Mouse (Mus musculus) spleen, postnatal 4 days (tissue): Measurements from ENCODE around the gene Gls.
A peak's percentile ranks its signal among the peaks of the same experiment; 100 is the strongest.

ENCODE experiments used
- DNase-seq, 2 experiments: peaks; one replicate each; pipeline ENCODE4 v3.0.0; 2022; ENCODE audit warnings: low spot score in 2 of 2

Gene Gls

GRCm38 (mm10) chr1:52233143-52233713 lies at the start of gene Gls:
Gene Gls, minus strand, starts transcription at chr1:52233232.
- DNase-seq, result peak; percentile 96 to 98

DNA sequence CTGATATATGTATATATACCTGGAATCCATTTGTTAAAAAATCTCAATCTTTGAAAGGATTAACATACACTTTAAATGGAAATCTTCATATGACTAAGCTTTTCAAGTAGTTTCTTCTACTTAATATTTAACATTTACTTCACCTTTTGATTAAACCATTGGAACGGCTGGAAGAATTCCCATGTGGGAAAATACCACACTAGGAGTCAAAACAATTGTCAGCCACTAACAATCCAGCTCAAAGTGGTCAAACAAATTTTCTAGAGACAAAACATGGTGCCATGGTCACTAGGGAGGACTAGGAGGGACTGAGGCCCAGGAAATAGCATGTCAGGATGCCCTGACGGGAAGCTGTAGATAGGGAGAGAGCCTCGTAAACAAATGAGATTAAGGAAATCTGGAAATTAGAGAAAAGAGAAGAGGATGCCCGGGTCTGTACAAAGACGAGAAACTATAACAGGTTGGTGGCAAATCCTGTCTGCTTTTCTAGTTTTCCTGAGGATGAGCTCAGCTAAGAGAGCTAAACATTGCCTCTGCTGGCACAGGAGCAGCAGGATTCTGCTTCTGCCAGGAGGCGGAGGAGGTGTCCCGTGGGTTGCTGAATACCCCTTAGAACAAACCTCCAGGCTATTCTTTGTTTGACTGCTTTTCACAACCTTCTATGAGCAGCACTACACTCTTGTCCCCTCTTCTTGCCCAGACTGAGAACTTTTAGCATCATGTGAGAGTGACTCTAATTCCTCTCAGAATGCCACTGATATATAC lies 47.0 kb upstream of the Gls start:
- DNase-seq, result no peak

DNA sequence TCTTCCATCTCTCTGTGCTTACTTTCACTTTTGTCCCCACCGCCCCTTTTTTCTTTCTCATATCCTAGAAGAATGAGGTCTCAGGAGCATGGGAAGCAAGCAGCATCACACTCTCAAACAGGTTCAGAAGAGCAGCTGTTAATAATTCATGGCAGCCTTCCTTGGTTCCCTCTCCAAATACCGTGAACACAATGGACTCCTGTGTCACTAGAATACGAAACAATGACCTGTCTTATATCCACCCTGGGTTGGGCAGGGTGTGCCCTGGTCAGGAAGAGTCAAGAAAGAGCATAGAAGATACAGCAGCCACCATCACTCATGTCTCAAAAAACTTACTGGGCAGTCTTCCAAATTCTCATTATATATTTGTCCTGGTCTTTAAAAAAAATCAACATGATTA lies 46.3 kb upstream of the Gls start:
- DNase-seq, result no peak

DNA sequence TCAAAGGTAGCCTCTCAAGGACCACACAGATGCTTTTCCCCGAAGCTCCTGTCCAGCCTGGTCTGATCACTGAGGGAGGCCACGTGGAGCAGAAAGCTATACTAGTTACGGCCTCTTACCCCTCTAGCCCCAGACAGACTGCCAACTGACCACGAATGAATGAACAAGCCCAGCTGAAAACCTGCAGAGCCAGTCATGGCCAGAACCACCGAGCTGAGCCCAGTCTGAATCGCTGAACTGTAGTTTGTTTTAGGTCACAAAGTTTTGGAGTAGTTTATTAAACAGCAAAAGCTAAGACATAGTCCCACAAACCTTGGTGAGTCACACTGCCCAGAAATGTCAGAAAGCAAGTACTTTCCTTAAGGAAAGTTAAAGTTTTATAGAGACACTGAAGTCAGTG lies 45.0 kb upstream of the Gls start:
- no peak for DNase-seq

DNA sequence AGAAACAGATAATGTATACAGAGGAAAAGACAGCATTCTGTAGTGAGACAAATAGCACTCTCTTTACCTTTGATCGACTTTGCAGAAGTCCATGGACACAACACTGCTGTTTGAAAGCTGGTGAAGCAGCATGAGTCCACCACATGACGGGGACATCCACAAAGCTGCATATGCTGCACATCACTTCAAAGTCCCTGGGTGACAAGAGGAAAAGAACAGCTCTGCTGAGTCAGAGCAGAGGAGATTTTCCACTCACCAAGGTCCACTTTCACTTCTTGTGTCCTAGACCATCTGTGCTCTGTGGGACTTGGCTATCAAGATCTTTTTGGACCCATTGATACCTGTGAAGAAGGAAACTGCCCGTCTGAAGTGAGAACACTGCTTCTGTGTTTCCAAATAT lies 41.2 kb upstream of the Gls start:
- DNase-seq, result no peak

DNA sequence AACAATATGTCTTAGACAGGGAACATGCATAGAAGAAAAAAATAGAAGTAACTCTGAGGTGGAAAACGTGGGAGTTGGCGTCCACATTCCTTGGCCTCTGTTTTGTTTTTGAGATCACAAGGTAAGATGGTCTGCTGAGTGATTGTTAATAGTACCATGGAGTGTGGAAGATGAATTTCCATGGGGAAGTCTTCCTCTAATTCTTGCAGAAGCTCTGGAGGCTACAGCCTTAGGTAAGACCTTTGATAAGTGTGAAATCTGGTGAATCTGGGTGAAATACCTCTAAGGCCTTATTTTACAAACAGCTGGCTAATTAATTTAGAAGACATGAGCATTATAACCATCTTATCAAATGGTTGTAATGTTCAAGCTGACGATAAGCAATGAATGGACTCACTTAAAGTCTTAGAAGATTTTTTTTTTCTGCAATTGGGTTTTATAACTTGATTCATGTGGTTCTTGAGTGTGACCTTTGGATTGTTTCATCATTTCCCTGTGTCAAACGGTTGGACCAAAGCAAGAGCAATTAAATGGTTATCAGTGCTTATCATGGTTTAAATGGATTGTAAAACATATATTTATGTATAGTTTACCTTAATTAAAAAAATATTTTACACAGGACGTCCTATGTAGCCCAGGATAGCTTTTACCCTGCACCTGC lies 39.1 kb upstream of the Gls start:
- DNase-seq, result no peak

DNA sequence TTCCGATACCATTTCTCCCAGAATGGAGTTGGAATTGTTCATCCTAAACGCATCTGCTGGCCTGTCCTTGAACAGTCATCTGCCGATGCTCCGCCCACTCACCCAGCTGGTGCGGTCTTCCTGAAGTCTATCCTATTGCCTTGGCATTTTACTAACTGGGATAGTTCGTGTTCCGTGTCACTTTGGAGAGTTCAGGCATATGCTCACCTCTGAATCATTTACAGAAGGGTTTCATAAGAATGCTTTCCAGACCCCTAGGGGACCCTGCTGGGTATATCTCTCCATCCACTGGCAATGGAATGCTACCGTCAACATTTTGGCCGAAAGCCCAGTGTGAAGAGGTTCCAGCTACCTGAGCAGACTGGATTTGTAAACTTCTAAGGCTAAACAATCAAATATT lies 37.3 kb upstream of the Gls start:
- no peak for DNase-seq

GRCm38 (mm10) chr1:52269596-52269995 lies 36.6 kb upstream of the Gls start:
- no peak for DNase-seq

DNA sequence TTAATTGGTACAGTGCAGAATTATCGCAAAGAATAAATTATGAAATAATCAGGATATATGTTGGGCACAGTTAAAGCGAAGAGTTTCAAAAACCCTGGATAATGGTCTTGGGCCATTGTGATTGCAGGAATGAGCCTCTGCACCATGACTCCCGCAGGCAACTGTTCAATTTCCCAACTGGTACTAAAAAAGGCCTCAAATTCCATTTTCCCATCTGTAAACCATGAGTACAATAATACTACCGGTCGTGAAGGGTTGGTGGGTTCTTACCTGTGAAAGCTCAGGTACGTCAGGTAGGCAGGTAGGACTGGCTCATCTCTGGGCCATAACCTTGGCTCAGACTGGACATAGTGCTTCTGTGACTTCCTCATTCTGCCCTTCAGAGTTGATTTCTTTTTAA lies 35.0 kb upstream of the Gls start:
- DNase-seq, result no peak

DNA sequence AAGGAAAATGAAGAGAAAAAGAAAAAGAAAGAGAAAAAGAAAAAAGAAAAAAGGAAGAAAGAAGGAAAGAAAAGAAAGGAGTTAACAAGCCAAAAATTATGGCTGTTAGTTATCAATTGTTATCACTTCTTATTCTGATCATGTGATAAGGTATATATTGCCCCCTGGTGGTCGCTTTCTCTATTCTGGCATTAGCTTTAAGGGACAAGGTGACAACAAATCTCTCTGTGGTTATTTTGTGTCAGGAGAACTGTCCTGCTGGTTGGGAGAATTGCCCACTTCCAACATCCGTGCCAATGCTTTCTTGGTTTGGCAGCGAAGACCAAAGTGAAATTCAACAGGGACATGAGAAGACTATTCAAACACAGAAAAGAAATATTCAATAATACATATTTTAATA lies 34.6 kb upstream of the Gls start:
- DNase-seq, result peak; percentile 47 to 78

DNA sequence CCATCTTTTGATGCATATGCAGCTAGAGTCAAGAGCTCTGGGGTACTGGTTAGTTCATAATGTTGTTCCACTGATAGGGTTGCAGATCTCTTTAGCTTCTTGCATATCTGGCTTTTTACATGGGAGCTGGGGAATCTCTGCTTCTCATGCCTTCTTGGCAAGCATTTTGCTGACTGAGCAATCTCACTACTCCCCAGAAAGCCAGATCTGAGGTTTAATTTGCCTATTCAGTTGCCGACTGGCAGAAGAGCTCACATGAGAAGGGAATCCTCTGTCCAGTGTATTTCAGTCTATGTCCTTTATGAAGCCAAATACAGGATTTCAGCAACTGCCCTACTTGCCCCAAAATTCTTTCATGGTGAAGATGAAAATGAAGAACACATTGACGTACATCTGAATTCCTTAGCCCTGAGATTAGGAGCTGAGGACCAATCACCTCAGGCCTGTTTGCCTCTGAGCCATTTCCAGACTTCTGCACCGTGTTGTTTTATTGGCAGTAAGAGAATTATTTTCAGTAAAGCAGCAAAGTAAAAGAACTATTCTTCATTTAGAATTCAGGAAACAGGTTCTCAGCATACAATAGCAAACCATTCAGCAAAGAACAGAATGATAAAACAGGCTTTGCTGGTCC lies 33.0 kb upstream of the Gls start:
- no peak for DNase-seq

DNA sequence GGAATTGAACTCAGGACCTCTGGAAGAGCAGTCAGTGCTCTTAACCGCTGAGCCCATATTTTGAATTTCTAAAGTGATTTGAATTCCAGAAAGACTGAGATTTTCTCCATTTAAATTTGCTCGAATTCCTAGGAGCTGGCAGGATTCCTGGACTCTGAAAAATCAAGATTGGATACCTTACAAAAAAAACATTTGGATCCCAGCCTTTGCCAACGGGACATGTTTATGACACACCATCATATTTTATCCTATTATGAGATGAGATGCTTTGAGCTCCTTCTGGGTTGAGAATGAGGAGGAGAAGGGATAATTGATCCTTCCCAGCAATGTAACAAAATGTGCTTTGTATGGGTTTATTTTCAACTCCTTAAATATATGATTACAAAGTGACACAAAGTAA lies 31.3 kb upstream of the Gls start:
- no peak for DNase-seq

- DNase-seq, result no peak
These were observed 27.5 kb upstream of the Gls start for GRCm38 (mm10) chr1:52260354-52261090.

DNA sequence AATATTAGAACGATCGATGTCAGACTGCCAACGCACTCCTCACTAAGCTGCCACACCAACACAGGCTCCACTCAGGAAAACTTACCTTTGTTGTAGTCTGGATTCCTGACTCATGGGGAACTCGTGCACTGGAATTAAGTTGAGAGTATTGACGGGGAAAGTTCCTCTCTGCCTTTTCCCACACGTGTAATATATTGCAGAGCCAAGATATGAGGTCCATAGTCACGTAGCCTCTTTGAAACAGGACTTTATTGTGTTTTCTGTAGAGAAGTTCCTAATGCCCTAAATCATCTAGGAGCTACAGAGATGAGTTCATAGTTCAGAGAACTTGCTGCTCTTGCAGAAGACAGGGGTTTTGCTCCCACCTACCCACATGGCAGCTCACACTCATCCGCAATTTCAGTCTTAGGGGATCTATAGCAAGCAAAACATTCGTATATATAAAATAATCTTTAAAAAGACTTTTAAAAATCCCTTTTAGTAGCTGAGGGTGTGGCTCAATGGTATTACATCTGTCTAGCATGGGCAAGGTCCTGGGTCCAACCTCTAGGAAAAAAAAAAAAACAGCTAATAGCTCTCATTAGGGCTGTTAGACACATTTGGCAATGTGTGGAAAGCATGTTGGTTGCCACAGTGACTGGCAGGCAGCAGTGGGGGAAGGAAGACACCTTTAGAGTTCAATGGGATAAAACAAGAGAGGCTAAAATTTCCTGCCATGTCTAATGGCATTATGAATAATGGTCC lies 25.1 kb upstream of the Gls start:
- DNase-seq, result no peak

DNA sequence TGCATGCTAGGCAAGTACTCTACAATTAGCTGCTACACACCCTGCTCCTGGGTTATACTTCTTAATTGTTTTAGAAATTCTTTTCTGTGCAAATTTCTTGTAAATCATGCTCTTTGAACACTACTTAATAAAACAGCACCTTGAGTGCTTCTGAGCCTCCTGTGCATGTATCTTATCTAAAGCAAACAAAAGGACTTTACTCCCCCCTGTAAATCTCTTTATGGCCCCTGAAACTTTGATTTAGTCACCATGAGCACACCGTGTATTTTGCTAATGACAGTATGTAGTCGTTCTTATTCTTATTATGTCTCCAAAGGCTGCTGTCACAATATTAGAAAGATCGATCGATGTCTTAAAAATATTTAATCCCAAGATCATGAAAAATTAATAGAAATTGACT lies 23.9 kb upstream of the Gls start:
- DNase-seq, result no peak

GRCm38 (mm10) chr1:52256194-52256593 lies 23.2 kb upstream of the Gls start:
- no peak for DNase-seq

- peak in 1 of 2 experiments; percentile 8 for DNase-seq
These were observed 21.4 kb upstream of the Gls start for GRCm38 (mm10) chr1:52254411-52254810.

DNA sequence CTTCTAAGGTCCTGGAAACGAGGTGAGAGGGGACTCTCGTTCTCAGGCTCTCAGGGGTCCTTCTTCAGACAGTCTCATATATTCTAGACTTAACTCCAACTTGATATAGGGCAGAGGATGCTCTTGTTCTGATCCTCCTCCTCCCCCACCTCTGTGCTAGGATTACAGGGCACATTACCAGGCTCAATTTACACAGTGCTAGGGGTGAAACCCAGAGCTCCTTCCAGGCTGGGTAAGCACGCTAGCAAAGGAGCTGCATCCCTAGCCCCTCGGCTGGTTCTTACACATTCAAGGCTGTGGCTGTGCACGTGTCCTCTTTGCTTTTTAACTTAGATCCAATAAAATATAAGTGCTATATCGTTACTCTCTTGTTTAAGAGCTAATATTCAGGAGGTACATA lies 20.4 kb upstream of the Gls start:
- peak in 1 of 2 experiments; percentile 47 for DNase-seq

- peak in 1 of 2 experiments; percentile 40 for DNase-seq
These were observed 19.4 kb upstream of the Gls start for GRCm38 (mm10) chr1:52252447-52252846.

DNA sequence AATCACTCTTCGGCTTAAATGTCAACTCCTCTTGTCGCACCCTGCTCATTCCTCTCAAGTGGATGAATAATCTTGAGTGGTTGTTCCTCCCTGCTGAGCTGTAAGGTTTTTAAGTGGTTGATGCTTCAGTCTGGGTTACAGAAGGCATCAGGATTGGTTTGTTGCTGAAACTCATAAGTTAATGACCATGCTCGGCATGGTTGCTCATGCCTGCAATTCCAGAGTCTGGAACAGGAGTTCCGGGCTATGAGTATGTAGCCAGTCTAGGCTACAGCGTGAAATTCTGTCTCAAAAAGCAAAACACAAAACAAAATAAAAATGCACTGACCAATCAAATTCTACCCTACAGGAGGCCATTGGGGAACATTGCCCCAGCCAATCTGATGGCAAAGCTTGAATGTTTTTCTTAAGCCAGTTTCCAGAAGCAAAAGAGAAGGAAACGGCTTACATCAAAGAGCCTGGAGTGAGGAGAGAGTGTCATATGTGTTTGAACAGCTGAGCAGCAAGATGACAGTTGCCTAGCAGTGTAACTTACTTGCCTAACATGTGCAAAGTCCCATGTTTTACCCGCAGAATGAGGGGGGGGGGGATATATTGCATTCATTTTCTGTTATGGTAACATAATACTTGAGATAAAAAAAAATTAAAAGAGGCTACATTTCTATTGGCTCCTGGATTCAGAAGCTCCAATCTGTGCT lies 18.2 kb upstream of the Gls start:
- peak in 1 of 2 experiments; percentile 20 for DNase-seq
